Mouse (Mus musculus) limb, embryonic 14.5 days (tissue): ENCODE data around the gene Olfr1375. TPM values are rescaled to one million over a fixed set of nuclear protein-coding genes. Genes with fewer than 3 reads are reported as not detected.
"Not testable (repeated sequence)": the region's sequence is repeated elsewhere in the genome, so short reads cannot be mapped to it uniquely, and the experiment has no call there.

Source experiments
- ATAC-seq: fragments of 200-750 bp; cut with Nextera tagmentation; 2 replicates; pipeline ENCODE4 v1.8.0; 2017; ENCODE audit warnings: low read depth, moderate number of reproducible peaks, moderate TSS enrichment; ENCODE audit not compliant: low FRiP score
- DNase-seq: peaks from one replicate; pipeline ENCODE4 v3.0.0-alpha.2; 2015; ENCODE audit warnings: low spot score
- H3K27ac ChIP-seq: fragments of 300-500 bp; sonication (generic); replicated peaks from 2 replicates; pipeline ENCODE4 v1.5.1; 2014; ENCODE audit warnings: low read depth, mild to moderate bottlenecking, low read length, moderate library complexity, mixed read lengths
- H3K27me3 ChIP-seq: fragments of 300-500 bp; sonication (generic); 2 replicates; pipeline ENCODE4 v1.6.1; 2014; ENCODE audit warnings: low read length, mixed read lengths; ENCODE audit not compliant: control insufficient read depth, insufficient read depth
- H3K36me3 ChIP-seq: fragments of 300-500 bp; sonication (generic); 2 replicates; pipeline ENCODE4 v1.6.1; 2014; ENCODE audit warnings: mild to moderate bottlenecking, low read length, moderate library complexity, mixed read lengths; ENCODE audit not compliant: control insufficient read depth, insufficient read depth
- H3K4me1 ChIP-seq: fragments of 300-500 bp; sonication (generic); 2 replicates; pipeline ENCODE4 v1.6.1; 2014; ENCODE audit warnings: antibody characterized with exemption, low read length, mixed read lengths; ENCODE audit not compliant: control insufficient read depth, insufficient read depth
- H3K4me2 ChIP-seq: fragments of 300-500 bp; sonication (generic); replicated peaks from 2 replicates; pipeline ENCODE4 v1.6.1; 2014; ENCODE audit warnings: low read depth, mild to moderate bottlenecking, low read length, moderate library complexity; ENCODE audit not compliant: severe bottlenecking
- H3K4me3 ChIP-seq: fragments of 300-500 bp; sonication (generic); replicated peaks from 2 replicates; pipeline ENCODE4 v1.5.1; 2014; ENCODE audit warnings: low read length
- H3K9ac ChIP-seq: fragments of 300-500 bp; sonication (generic); 2 replicates; pipeline ENCODE4 v1.6.1; 2014; ENCODE audit warnings: mild to moderate bottlenecking, low read depth, low read length, moderate library complexity; ENCODE audit not compliant: severe bottlenecking
- H3K9me3 ChIP-seq: fragments of 300-500 bp; sonication (generic); 2 replicates; pipeline ENCODE4 v1.6.1; 2016; ENCODE audit warnings: low read length; ENCODE audit not compliant: control insufficient read depth
- POLR2A ChIP-seq: fragments of 200-500 bp; IDR thresholded peaks from 2 replicates; pipeline ENCODE4 v1.8.0; 2012; ENCODE audit warnings: inconsistent platforms, mild to moderate bottlenecking, moderate library complexity, borderline replicate concordance; ENCODE audit not compliant: insufficient read depth, insufficient read length; ENCODE audit errors: extremely low read depth
- WGBS: fragments of 180-500 bp; shearing (Covaris S2); extraction: QIAGEN DNeasy Blood & Tissue Kit; methylation state at CpG from one replicate; pipeline ENCODE4 v1.1.7; 2014; 5-methylcytosine and 5-hydroxymethylcytosine counted together
- polyA plus RNA-seq, 2 experiments: library from polyadenylated mRNA; depleted of rRNA in 1 of 2; stranded (reverse) in 1 of 2; unstranded in 1 of 2; fragments of >200 nt; fragmentation: Nextera tagmentation in 1 of 2; extraction: Ambion mirVana in 1 of 2; gene quantifications; 2 replicates each; pipeline versions ENCODE4 v1.2.1 to v1.2.3; 2012 to 2014

The Olfr1375 gene
- polyA plus RNA-seq, 2 experiments: not detected

DNA sequence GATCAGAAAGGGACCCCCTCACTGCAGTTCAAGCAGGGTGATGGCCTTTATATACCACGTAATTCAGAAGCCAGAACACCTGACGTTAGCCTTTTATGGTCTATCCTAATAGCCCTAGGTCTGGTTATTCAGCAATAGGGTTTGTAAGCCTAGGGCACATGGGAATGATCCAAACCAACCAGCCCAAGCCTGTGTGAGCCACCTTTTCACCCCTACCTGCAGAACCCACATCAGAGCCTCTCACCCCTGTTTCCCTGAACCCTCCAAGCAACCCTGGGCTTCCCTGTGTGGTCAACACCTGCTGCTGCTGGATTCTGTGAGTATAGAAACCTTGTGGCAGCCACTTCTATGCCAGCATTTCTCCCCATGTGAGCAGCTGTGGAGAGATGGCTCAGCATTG lies 17.7 kb upstream of the Olfr1375 start:
- no peak for DNase-seq
- Histone ChIP-seq H3K4me1 (no peaks in the 10 kb centered on the region), H3K36me3 (no peaks in the 10 kb centered on the region), H3K27me3 (no peaks in the 10 kb centered on the region), H3K27ac (no peak overlapping the region), H3K4me3 (no peak overlapping the region), H3K9me3 (no peaks in the 10 kb centered on the region), H3K4me2 (no peak overlapping the region), H3K9ac (no peak overlapping the region)
- no peak for TF ChIP-seq POLR2A
- ATAC-seq: no peak
- WGBS: 16% methylated on average over 2 of the region's 2 CpGs

DNA sequence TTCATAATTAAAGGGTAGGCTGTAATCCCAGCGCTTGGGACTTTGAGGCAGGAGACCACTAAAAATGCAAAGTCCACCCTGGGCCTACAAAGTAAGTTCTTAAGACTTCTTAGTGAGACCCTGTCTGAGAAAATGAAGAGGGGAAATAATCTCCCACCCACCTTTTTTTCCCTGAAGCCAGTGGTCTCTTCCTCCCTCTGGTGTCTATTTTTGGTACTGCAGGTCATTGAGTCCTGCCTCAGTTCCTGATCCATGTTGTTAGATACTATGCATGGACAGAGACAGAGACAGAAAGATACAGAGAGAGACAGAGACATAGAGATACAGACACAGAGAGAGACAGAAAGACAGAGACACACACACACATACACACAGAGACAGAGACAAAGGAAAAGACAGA lies 15.1 kb upstream of the Olfr1375 start:
- Histone ChIP-seq H3K27me3 (no peaks in the 10 kb centered on the region), H3K4me1 (no peaks in the 10 kb centered on the region), H3K36me3 (no peaks in the 10 kb centered on the region), H3K4me2 (no peak overlapping the region), H3K9ac (no peak overlapping the region), H3K4me3 (no peak overlapping the region), H3K9me3 (no peaks in the 10 kb centered on the region), H3K27ac (no peak overlapping the region)
- DNase-seq (peak; percentile 54), ATAC-seq (no peak)
- TF ChIP-seq POLR2A: no peak
- WGBS: 16% methylated on average over 1 of the region's 1 CpGs

DNA sequence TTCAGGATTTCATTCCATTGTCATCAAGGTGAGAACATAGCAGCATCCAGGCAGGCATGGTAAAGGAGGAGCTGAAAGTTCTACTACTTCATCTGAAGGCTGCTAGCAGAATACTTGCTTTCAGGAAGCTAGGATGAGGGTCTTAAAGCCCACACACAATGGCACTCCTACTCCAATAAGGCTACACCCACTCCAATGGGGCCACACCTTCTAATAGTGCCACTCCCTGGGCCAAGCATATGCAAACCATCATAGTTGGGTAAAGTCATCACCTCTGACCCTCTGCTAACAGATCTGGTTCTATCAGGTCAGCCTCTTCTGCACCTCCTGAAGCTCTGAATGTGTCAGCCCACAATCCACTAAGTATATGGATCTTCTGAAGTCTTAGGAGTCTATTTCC lies 13.8 kb upstream of the Olfr1375 start:
- not testable (repeated sequence) for H3K9ac ChIP-seq, H3K27ac ChIP-seq, H3K4me3 ChIP-seq, H3K36me3 ChIP-seq, H3K9me3 ChIP-seq, H3K27me3 ChIP-seq, DNase-seq, ATAC-seq, H3K4me1 ChIP-seq, H3K4me2 ChIP-seq

DNA sequence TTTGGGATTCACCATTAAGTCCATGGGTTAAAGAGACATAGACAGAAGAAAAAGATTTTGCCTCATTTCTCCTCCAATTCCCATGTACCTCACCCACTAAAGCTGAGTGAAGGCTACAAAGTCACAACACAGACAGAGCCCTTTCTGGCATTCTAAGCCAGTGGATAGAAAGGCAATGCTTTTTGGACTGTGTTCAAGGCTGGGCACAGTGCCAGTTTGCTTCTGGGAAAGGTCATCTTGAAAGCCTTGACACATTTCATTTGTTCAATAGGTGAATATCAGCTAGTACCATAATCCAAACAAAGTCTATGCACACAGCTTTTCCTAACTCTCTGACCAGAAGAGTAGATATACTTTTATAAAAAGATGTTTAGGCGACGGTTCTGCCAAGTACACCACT lies 12.0 kb upstream of the Olfr1375 start:
- Histone ChIP-seq H3K4me1 (no peaks in the 10 kb centered on the region), H3K9me3 (no peaks in the 10 kb centered on the region), H3K36me3 (no peaks in the 10 kb centered on the region), H3K27ac (no peak overlapping the region), H3K4me3 (no peak overlapping the region), H3K4me2 (no peak overlapping the region), H3K27me3 (no peaks in the 10 kb centered on the region), H3K9ac (no peak overlapping the region)
- TF ChIP-seq POLR2A: no peak
- DNase-seq (no peak), ATAC-seq (no peak)
- WGBS: 90% methylated on average over 2 of the region's 2 CpGs

DNA sequence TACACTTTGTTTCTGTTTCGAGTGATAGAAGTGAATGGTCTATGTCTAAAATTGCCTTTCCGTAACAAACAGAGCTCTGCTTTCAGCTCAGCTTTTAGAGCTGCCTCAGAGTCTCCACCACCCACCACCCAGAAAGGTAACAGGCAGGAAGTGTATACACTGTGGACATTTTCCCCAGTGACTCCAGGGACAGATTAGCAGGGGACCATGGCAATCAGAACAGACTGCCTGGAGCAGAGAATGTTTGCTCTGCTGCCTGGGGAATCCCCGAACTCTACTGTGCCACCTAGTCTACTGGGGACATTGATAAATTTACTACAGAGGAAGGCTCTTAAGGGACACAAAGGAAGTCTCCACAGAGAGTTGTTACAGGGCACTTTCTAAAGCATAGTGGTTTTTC lies 3.1 kb upstream of the Olfr1375 start:
- H3K4me2 ChIP-seq, H3K27me3 ChIP-seq, H3K4me3 ChIP-seq, ATAC-seq, H3K9ac ChIP-seq, H3K4me1 ChIP-seq, H3K27ac ChIP-seq, H3K9me3 ChIP-seq, H3K36me3 ChIP-seq, DNase-seq: not testable (repeated sequence)
- WGBS: 82% methylated on average over 3 of the region's 3 CpGs

DNA sequence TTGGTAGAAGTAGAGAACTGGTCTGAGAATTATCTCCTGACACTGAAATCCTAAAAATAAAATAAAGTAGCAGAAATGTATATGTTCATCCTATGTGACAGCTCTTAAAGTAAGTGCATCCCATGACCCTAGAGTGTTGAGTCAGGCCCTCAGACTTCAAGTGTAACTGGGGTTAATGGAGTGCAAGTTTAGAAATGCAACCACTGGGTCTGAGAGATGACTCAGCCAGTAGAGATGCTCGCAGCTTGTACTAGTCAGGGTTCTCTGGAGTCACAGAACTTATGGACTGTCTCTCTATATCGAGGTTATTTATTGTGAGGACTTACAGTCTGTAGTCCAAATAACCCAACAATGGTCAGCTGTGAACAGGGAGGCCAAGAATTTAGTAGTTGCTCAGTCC lies 3.8 kb downstream of the Olfr1375 start:
- Histone ChIP-seq H3K36me3 (no peaks in the 10 kb centered on the region), H3K9me3 (no peaks in the 10 kb centered on the region), H3K4me2 (no peak overlapping the region), H3K4me1 (no peaks in the 10 kb centered on the region), H3K27me3 (no peaks in the 10 kb centered on the region), H3K9ac (no peak overlapping the region), H3K27ac (no peak overlapping the region), H3K4me3 (no peak overlapping the region)
- no peak for TF ChIP-seq POLR2A
- WGBS: 61% methylated on average over 2 of the region's 2 CpGs
- ATAC-seq (no peak), DNase-seq (no peak)
